Mouse (Mus musculus) bone marrow macrophage, adult 2 months (primary cell): ENCODE results near the gene Apeh. TPM values are rescaled to one million over a fixed set of nuclear protein-coding genes. Genes with fewer than 3 reads are reported as not detected.
"Not testable (repeated sequence)": the region's sequence is repeated elsewhere in the genome, so short reads cannot be mapped to it uniquely, and the experiment has no call there.

Source experiments
- H3K27ac ChIP-seq: 2 replicates; pipeline ENCODE4 v1.5.1; 2012; ENCODE audit warnings: low read depth, low read length; ENCODE audit not compliant: insufficient read depth
- H3K4me1 ChIP-seq: 2 replicates; pipeline ENCODE4 v1.6.1; 2012; ENCODE audit warnings: low read length; ENCODE audit not compliant: control insufficient read depth, insufficient read depth
- H3K4me3 ChIP-seq: 2 replicates; pipeline ENCODE4 v1.5.1; 2012; ENCODE audit warnings: mild to moderate bottlenecking, low read length, moderate library complexity; ENCODE audit not compliant: insufficient read depth
- CTCF ChIP-seq: IDR thresholded peaks from 2 replicates; pipeline ENCODE4 v1.5.1; 2012; ENCODE audit warnings: low read depth, mild to moderate bottlenecking, low read length, moderate library complexity
- POLR2A ChIP-seq: IDR thresholded peaks from 2 replicates; pipeline ENCODE4 v1.6.1; 2012; ENCODE audit warnings: mild to moderate bottlenecking, low read depth, low read length, borderline replicate concordance
- polyA plus RNA-seq: library from polyadenylated mRNA; stranded (reverse); fragments of >200 nt; gene quantifications from 2 replicates; pipeline ENCODE4 v1.2.4, GENCODE M21; 2012; ENCODE audit not compliant: missing spikeins, insufficient read depth, insufficient read length

The Apeh gene
- polyA plus RNA-seq: 52.2 and 52.7 TPM in 2 replicates

- peaks cover 6% of the 10 kb centered on the region for H3K4me1 ChIP-seq
- TF ChIP-seq CTCF (no peak), POLR2A (no peak)
- H3K4me3 ChIP-seq: peak within 1 kb of the TSS; percentile 84
- H3K27ac ChIP-seq: 0 out of 2 replicates have a peak within 1 kb of the TSS, but pooled peaks have one; percentile 16
These were observed at the start of gene Apeh for GRCm38 (mm10) chr9:108094184-108094941. Gene Apeh (minus strand): TSS chr9:108094606.

- no peak overlapping the region for H3K4me3 ChIP-seq
- H3K4me1 ChIP-seq: no peaks in the 10 kb centered on the region
- TF ChIP-seq CTCF: no peak
- no peak for TF ChIP-seq POLR2A
- no peak overlapping the region for H3K27ac ChIP-seq
These were observed 49.1 kb upstream of the Apeh start for GRCm38 (mm10) chr9:108143470-108143869.

- no peak overlapping the region for H3K4me3 ChIP-seq
- peaks cover 9% of the 10 kb centered on the region for H3K4me1 ChIP-seq
- no peak overlapping the region for H3K27ac ChIP-seq
- TF ChIP-seq POLR2A: no peak
- no peak for TF ChIP-seq CTCF
These were observed 47.0 kb upstream of the Apeh start for GRCm38 (mm10) chr9:108141387-108141786.

DNA sequence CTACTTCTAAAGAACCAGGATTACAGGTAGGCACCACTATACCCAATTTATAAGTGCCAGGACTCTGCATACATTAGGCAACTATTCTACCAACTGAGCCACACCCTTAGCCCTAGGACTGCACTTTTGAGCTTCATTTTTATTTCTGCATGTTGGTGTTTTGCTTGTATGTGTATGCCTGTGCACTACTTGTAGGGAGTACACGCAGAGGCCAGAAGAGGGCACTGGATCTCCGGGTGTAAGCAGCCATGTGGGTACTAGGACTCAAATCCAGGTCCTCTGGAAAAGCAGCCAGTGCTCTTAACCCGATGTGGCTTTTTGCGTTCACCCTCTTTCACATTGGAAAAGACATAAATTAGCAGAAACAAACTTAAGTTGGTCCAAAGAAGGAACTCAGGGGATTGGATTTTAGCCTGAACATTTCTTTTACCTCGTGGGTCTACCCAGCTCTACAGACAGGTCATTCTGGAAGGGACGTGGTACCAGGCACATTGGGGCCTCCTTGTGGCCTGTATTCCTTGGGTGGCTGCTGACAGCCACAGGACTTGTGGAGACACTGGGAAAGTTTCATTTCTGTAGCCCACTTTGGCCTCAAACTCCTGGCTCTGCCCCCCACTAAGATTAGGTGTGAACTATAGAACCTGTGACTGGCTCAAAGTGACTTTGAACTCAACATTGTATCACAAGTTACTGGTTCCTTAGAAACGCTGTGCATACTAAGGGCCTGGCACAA, 45.7 kb upstream of the Apeh start:
- H3K4me3 ChIP-seq: no peak overlapping the region
- no peak overlapping the region for H3K27ac ChIP-seq
- H3K4me1 ChIP-seq: peaks cover 12% of the 10 kb centered on the region
- TF ChIP-seq POLR2A: no peak
- no peak for TF ChIP-seq CTCF

- Histone ChIP-seq H3K4me3 (no peak overlapping the region), H3K4me1 (peaks cover 12% of the 10 kb centered on the region), H3K27ac (no peak overlapping the region)
- TF ChIP-seq POLR2A (no peak), CTCF (no peak)
These were observed 45.0 kb upstream of the Apeh start for GRCm38 (mm10) chr9:108139169-108139962.

DNA sequence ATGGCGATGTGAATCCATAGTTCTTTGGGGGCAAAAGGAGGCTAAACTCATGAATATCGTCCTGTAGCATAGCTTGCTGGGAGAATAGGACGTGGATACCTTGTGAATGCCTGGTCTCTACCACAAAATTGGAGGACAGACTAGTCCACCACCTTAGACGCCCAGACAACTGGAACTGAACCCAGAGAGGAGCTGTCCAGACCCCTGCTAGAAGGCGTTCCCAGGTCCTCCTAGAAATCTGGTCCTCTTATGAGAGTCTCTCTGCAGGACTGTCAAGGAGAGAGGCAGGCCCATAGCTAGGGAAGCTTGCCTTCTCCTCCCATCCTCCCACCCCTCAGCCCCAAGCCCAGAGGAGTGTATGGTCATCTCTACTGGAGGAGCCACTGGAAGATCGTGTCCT, 43.7 kb upstream of the Apeh start:
- Histone ChIP-seq H3K4me3 (no peak overlapping the region), H3K27ac (no peak overlapping the region)
- TF ChIP-seq POLR2A (no peak), CTCF (no peak)

GRCm38 (mm10) chr9:108137523-108137922, 43.1 kb upstream of the Apeh start:
- peaks cover 17% of the 10 kb centered on the region for H3K4me1 ChIP-seq
- no peak overlapping the region for H3K27ac ChIP-seq
- TF ChIP-seq CTCF (no peak), POLR2A (no peak)
- H3K4me3 ChIP-seq: no peak overlapping the region

More for the DNA sequence above, 43.7 kb upstream of the Apeh start:
- H3K4me1 ChIP-seq: peaks cover 15% of the 10 kb centered on the region

GRCm38 (mm10) chr9:108136930-108137462, 42.6 kb upstream of the Apeh start:
- no peak for TF ChIP-seq CTCF
- no peak for TF ChIP-seq POLR2A
- peaks cover 17% of the 10 kb centered on the region for H3K4me1 ChIP-seq
- no peak overlapping the region for H3K4me3 ChIP-seq
- H3K27ac ChIP-seq: no peak overlapping the region

DNA sequence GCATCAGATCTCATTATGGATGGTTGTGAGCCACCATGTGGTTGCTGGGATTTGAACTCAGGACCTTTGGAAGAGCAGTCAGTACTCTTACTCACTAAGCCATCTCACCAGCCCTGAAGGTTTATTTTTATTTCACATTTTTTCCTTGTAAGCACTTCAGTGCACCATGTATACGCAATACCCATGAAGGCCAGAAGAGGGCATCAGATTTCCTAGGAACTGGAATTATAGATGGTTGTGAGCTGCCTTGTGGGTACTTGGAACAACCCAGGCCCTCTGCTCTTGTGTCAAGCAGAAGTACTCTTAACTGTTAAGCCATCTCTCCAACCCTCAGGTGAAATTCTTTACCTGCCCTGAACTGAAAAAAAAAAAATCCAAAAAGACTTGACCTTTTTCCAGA, 41.8 kb upstream of the Apeh start:
- no peak for TF ChIP-seq POLR2A
- TF ChIP-seq CTCF: no peak
- Histone ChIP-seq H3K27ac (no peak overlapping the region), H3K4me1 (peaks cover 17% of the 10 kb centered on the region), H3K4me3 (no peak overlapping the region)

GRCm38 (mm10) chr9:108135679-108136078, 41.3 kb upstream of the Apeh start:
- H3K4me3 ChIP-seq, H3K27ac ChIP-seq: not testable (repeated sequence)
- H3K4me1 ChIP-seq: peaks cover 17% of the 10 kb centered on the region
